Mouse (Mus musculus): ENCODE results near the gene 1700001C19Rik. TPM values are rescaled to one million over a fixed set of nuclear protein-coding genes. Genes with fewer than 3 reads are reported as not detected.

Gene 1700001C19Rik
- polyA plus RNA-seq, 1 experiment = not detected

GRCm38 (mm10) chr17:47386649-47387048 lies 50.5 kb downstream of the 1700001C19Rik start:
- TF ChIP-seq GATA1 (IDR thresholded peaks at IDR 0.05; ENCODE audit: borderline replicate concordance, low read length) (no peak), FLI1 (IDR thresholded peaks at IDR 0.05; ENCODE audit: low read length) (no peak)
- Histone ChIP-seq H3K4me3 (replicated peaks) (no peak overlapping the region), H3K4me1 (no peaks in the 10 kb centered on the region), H3K36me3 (replicated peaks; ENCODE audit: low read length) (peaks cover 6% of the 10 kb centered on the region), H3K27me3 (replicated peaks) (peaks cover 21% of the 10 kb centered on the region), H3K9me3 (peaks cover 5% of the 10 kb centered on the region; the same call in 1 of the 2 replicates)

GRCm38 (mm10) chr17:47385145-47385544 lies 52.0 kb downstream of the 1700001C19Rik start, which contains the start of gene Guca1b:
Gene Guca1b (plus strand): TSS chr17:47385393.
- H3K4me1 ChIP-seq = no peaks in the 10 kb centered on the region
- H3K4me3 ChIP-seq (replicated peaks) = no peak within 1 kb of the TSS
- peaks cover 15% of the 10 kb centered on the region for H3K27me3 ChIP-seq (replicated peaks)
- TF ChIP-seq FLI1 (IDR thresholded peaks at IDR 0.05; ENCODE audit: low read length) (no peak), GATA1 (IDR thresholded peaks at IDR 0.05; ENCODE audit: borderline replicate concordance, low read length) (no peak)
- H3K9me3 ChIP-seq = peaks cover 5% of the 10 kb centered on the region; the same call in 1 of the 2 replicates
- H3K36me3 ChIP-seq (replicated peaks; ENCODE audit: low read length) = peaks cover 21% of the 10 kb centered on the region

GRCm38 (mm10) chr17:47384064-47384463 lies 53.1 kb downstream of the 1700001C19Rik start:
- peaks cover 5% of the 10 kb centered on the region; the same call in 1 of the 2 replicates for H3K9me3 ChIP-seq
- no peak overlapping the region for H3K4me3 ChIP-seq (replicated peaks)
- H3K4me1 ChIP-seq = no peaks in the 10 kb centered on the region
- peaks cover 10% of the 10 kb centered on the region for H3K27me3 ChIP-seq (replicated peaks)
- peaks cover 31% of the 10 kb centered on the region for H3K36me3 ChIP-seq (replicated peaks; ENCODE audit: low read length)
- TF ChIP-seq FLI1 (IDR thresholded peaks at IDR 0.05; ENCODE audit: low read length) (no peak), GATA1 (IDR thresholded peaks at IDR 0.05; ENCODE audit: borderline replicate concordance, low read length) (no peak)

- Histone ChIP-seq H3K4me3 (replicated peaks) (no peak overlapping the region), H3K4me1 (no peaks in the 10 kb centered on the region), H3K36me3 (replicated peaks; ENCODE audit: low read length) (peaks cover 37% of the 10 kb centered on the region), H3K9me3 (peaks cover 5% of the 10 kb centered on the region; the same call in 1 of the 2 replicates), H3K27me3 (replicated peaks) (peaks cover 6% of the 10 kb centered on the region)
- no peak for TF ChIP-seq FLI1 (IDR thresholded peaks at IDR 0.05; ENCODE audit: low read length)
- no peak for TF ChIP-seq GATA1 (IDR thresholded peaks at IDR 0.05; ENCODE audit: borderline replicate concordance, low read length)
These were observed 53.9 kb downstream of the 1700001C19Rik start for GRCm38 (mm10) chr17:47383266-47383665.

- peaks cover 6% of the 10 kb centered on the region for H3K27me3 ChIP-seq (replicated peaks)
- H3K9me3 ChIP-seq = peaks cover 5% of the 10 kb centered on the region; the same call in 1 of the 2 replicates
- TF ChIP-seq GATA1 (IDR thresholded peaks at IDR 0.05; ENCODE audit: borderline replicate concordance, low read length) (no peak), FLI1 (IDR thresholded peaks at IDR 0.05; ENCODE audit: low read length) (no peak)
- H3K4me3 ChIP-seq (replicated peaks) = no peak overlapping the region
- peaks cover 5% of the 10 kb centered on the region for H3K4me1 ChIP-seq
- H3K36me3 ChIP-seq (replicated peaks; ENCODE audit: low read length) = peaks cover 51% of the 10 kb centered on the region
These were observed 55.3 kb downstream of the 1700001C19Rik start for GRCm38 (mm10) chr17:47381917-47382316.

GRCm38 (mm10) chr17:47378133-47378532 lies 59.0 kb downstream of the 1700001C19Rik start:
- no peaks in the 10 kb centered on the region for H3K27me3 ChIP-seq (replicated peaks)
- H3K4me3 ChIP-seq (replicated peaks) = no peak overlapping the region
- H3K9me3 ChIP-seq = no peaks in the 10 kb centered on the region
- peaks cover 85% of the 10 kb centered on the region for H3K36me3 ChIP-seq (replicated peaks; ENCODE audit: low read length)
- H3K4me1 ChIP-seq = peaks cover 16% of the 10 kb centered on the region
- TF ChIP-seq FLI1 (IDR thresholded peaks at IDR 0.05; ENCODE audit: low read length) = no peak
- TF ChIP-seq GATA1 (IDR thresholded peaks at IDR 0.05; ENCODE audit: borderline replicate concordance, low read length) = no peak

GRCm38 (mm10) chr17:47376779-47377280 lies 60.3 kb downstream of the 1700001C19Rik start:
- Histone ChIP-seq H3K4me1 (peaks cover 16% of the 10 kb centered on the region), H3K9me3 (no peaks in the 10 kb centered on the region), H3K27me3 (replicated peaks) (no peaks in the 10 kb centered on the region), H3K36me3 (replicated peaks; ENCODE audit: low read length) (peaks cover 97% of the 10 kb centered on the region), H3K4me3 (replicated peaks) (no peak overlapping the region)
- no peak for TF ChIP-seq GATA1 (IDR thresholded peaks at IDR 0.05; ENCODE audit: borderline replicate concordance, low read length)
- TF ChIP-seq FLI1 (IDR thresholded peaks at IDR 0.05; ENCODE audit: low read length) = no peak

GRCm38 (mm10) chr17:47373991-47374390 lies 63.2 kb downstream of the 1700001C19Rik start:
- Histone ChIP-seq H3K36me3 (replicated peaks; ENCODE audit: low read length) (peaks cover 69% of the 10 kb centered on the region), H3K4me3 (replicated peaks) (no peak overlapping the region), H3K27me3 (replicated peaks) (no peaks in the 10 kb centered on the region), H3K9me3 (no peaks in the 10 kb centered on the region), H3K4me1 (peaks cover 34% of the 10 kb centered on the region)
- no peak for TF ChIP-seq GATA1 (IDR thresholded peaks at IDR 0.05; ENCODE audit: borderline replicate concordance, low read length)
- no peak for TF ChIP-seq FLI1 (IDR thresholded peaks at IDR 0.05; ENCODE audit: low read length)

- no peak overlapping the region for H3K4me3 ChIP-seq (replicated peaks)
- no peaks in the 10 kb centered on the region for H3K9me3 ChIP-seq
- peaks cover 4% of the 10 kb centered on the region for H3K27me3 ChIP-seq (replicated peaks)
- H3K36me3 ChIP-seq (replicated peaks; ENCODE audit: low read length) = peaks cover 45% of the 10 kb centered on the region
- TF ChIP-seq GATA1 (IDR thresholded peaks at IDR 0.05; ENCODE audit: borderline replicate concordance, low read length) (no peak), FLI1 (IDR thresholded peaks at IDR 0.05; ENCODE audit: low read length) (no peak)
- H3K4me1 ChIP-seq = peaks cover 24% of the 10 kb centered on the region
These were observed 65.7 kb downstream of the 1700001C19Rik start for GRCm38 (mm10) chr17:47371451-47371850.

- no peak for TF ChIP-seq GATA1 (IDR thresholded peaks at IDR 0.05; ENCODE audit: borderline replicate concordance, low read length)
- Histone ChIP-seq H3K9me3 (no peaks in the 10 kb centered on the region), H3K4me3 (replicated peaks) (peak overlapping the region; percentile 97), H3K27me3 (replicated peaks) (peaks cover 13% of the 10 kb centered on the region), H3K4me1 (peaks cover 18% of the 10 kb centered on the region), H3K36me3 (replicated peaks; ENCODE audit: low read length) (peaks cover 22% of the 10 kb centered on the region)
These were observed 68.1 kb downstream of the 1700001C19Rik start for GRCm38 (mm10) chr17:47369087-47369443.

Data from megakaryocyte, embryonic 14.5 days (primary cell).